Mouse (Mus musculus) liver, embryonic 16.5 days (tissue): ENCODE results near the gene Vps51. TPM values are rescaled to one million over a fixed set of nuclear protein-coding genes. Genes with fewer than 3 reads are reported as not detected.

Experiments
- ATAC-seq: fragments of 200-750 bp; cut with Nextera tagmentation; 2 replicates; pipeline ENCODE4 v1.8.0; 2017; ENCODE audit warnings: low read depth, mild to moderate bottlenecking, moderate number of reproducible peaks, moderate library complexity
- H3K27ac ChIP-seq: fragments of 300-500 bp; sonication (generic); 2 replicates; pipeline ENCODE4 v1.5.1; 2014; ENCODE audit warnings: mild to moderate bottlenecking, low read length
- H3K27me3 ChIP-seq: fragments of 300-500 bp; sonication (generic); 2 replicates; pipeline ENCODE4 v1.6.1; 2014; ENCODE audit warnings: low read depth, low read length, mixed read lengths; ENCODE audit not compliant: control insufficient read depth, insufficient read depth
- H3K36me3 ChIP-seq: fragments of 300-500 bp; sonication (generic); 2 replicates; pipeline ENCODE4 v1.6.1; 2014; ENCODE audit warnings: mild to moderate bottlenecking; ENCODE audit not compliant: control insufficient read depth, insufficient read depth
- H3K4me1 ChIP-seq: fragments of 300-500 bp; sonication (generic); 2 replicates; pipeline ENCODE4 v1.6.1; 2014; ENCODE audit warnings: low read depth, low read length, mixed read lengths; ENCODE audit not compliant: control insufficient read depth
- H3K4me2 ChIP-seq: fragments of 300-500 bp; sonication (generic); 2 replicates; pipeline ENCODE4 v1.6.1; 2014; ENCODE audit warnings: low read depth, low read length, mixed read lengths
- H3K4me3 ChIP-seq: fragments of 300-500 bp; sonication (generic); 2 replicates; pipeline ENCODE4 v1.5.1; 2014; ENCODE audit warnings: low read depth, mild to moderate bottlenecking, low read length
- H3K9ac ChIP-seq: fragments of 300-500 bp; sonication (generic); 2 replicates; pipeline ENCODE4 v1.6.1; 2014; ENCODE audit warnings: low read depth, low read length
- H3K9me3 ChIP-seq: fragments of 300-500 bp; sonication (generic); replicated peaks from 2 replicates; pipeline ENCODE4 v1.6.1; 2016; ENCODE audit warnings: low read length; ENCODE audit not compliant: control insufficient read depth
- WGBS: fragments of 180-500 bp; shearing (Covaris S2); extraction: QIAGEN DNeasy Blood & Tissue Kit; methylation state at CpG from one replicate; pipeline ENCODE4 v1.1.7; 2014; ENCODE audit not compliant: insufficient replicate concordance; 5-methylcytosine and 5-hydroxymethylcytosine counted together
- polyA plus RNA-seq: library from polyadenylated mRNA; unstranded; fragments of >200 nt; fragmentation: Nextera tagmentation; extraction: Ambion mirVana; gene quantifications from 2 replicates; pipeline ENCODE4 v1.2.1, GENCODE M21; 2015

Vps51 gene
- polyA plus RNA-seq, 1 experiment from 2014 or later: 28.9 TPM

- Histone ChIP-seq H3K27me3 (no peaks in the 10 kb centered on the region), H3K4me1 (peaks cover 20% of the 10 kb centered on the region), H3K27ac (no peak overlapping the region), H3K9me3 (no peaks in the 10 kb centered on the region), H3K36me3 (peaks cover 26% of the 10 kb centered on the region), H3K4me3 (no peak overlapping the region), H3K9ac (no peak overlapping the region), H3K4me2 (peak overlapping the region; percentile 86)
- 88% methylated on average over 15 of the region's 15 CpGs for WGBS
- no peak for ATAC-seq
These were observed 39.3 kb upstream of the Vps51 start for GRCm38 (mm10) chr19:6116113-6116850.

GRCm38 (mm10) chr19:6113116-6113515, 36.1 kb upstream of the Vps51 start:
- Histone ChIP-seq H3K4me1 (peaks cover 13% of the 10 kb centered on the region), H3K27me3 (no peaks in the 10 kb centered on the region), H3K9ac (no peak overlapping the region), H3K27ac (no peak overlapping the region), H3K36me3 (peaks cover 18% of the 10 kb centered on the region), H3K4me3 (no peak overlapping the region), H3K9me3 (no peaks in the 10 kb centered on the region), H3K4me2 (no peak overlapping the region)
- WGBS: 69% methylated on average over 6 of the region's 6 CpGs
- ATAC-seq: no peak

- peaks cover 33% of the 10 kb centered on the region for H3K4me1 ChIP-seq
- WGBS: 81% methylated on average over 7 of the region's 7 CpGs
- H3K27me3 ChIP-seq: no peaks in the 10 kb centered on the region
- H3K27ac ChIP-seq: no peak within 1 kb of the TSS
- H3K9me3 ChIP-seq: no peaks in the 10 kb centered on the region
- no peak within 1 kb of the TSS for H3K4me3 ChIP-seq
- no peaks in the 10 kb centered on the region for H3K36me3 ChIP-seq
- H3K4me2 ChIP-seq: no peak within 1 kb of the TSS
- no peak for ATAC-seq
- H3K9ac ChIP-seq: no peak within 1 kb of the TSS
These were observed 28.6 kb upstream of the Vps51 start, which contains the start of gene Naaladl1 for GRCm38 (mm10) chr19:6105586-6105985. Gene Naaladl1 (plus strand): TSS chr19:6105782.

DNA sequence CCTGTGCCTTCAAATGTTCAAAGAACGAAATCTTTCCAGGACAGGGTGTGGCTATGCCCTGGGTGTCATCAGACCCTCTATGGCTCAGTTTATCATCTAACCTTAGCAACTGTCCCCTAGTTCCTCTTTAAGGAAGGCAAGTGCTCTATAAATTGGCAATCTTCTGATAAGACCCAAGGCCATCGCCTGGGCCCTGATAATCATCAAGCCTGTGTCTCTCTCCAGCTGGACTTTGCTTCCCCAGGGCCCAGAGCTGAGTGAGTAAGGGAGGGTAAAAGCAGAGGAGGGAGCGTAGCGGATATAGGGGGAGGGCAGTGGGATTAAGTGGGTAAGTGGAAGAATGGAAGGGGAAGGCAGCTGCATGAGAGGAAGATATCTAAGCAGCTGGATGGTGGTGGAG, 27.4 kb upstream of the Vps51 start:
- WGBS: 48% methylated on average over 4 of the region's 4 CpGs
- Histone ChIP-seq H3K27me3 (no peaks in the 10 kb centered on the region), H3K4me1 (peaks cover 33% of the 10 kb centered on the region), H3K4me3 (no peak overlapping the region), H3K27ac (no peak overlapping the region), H3K4me2 (no peak overlapping the region), H3K36me3 (no peaks in the 10 kb centered on the region), H3K9me3 (no peaks in the 10 kb centered on the region), H3K9ac (no peak overlapping the region)
- ATAC-seq: no peak

DNA sequence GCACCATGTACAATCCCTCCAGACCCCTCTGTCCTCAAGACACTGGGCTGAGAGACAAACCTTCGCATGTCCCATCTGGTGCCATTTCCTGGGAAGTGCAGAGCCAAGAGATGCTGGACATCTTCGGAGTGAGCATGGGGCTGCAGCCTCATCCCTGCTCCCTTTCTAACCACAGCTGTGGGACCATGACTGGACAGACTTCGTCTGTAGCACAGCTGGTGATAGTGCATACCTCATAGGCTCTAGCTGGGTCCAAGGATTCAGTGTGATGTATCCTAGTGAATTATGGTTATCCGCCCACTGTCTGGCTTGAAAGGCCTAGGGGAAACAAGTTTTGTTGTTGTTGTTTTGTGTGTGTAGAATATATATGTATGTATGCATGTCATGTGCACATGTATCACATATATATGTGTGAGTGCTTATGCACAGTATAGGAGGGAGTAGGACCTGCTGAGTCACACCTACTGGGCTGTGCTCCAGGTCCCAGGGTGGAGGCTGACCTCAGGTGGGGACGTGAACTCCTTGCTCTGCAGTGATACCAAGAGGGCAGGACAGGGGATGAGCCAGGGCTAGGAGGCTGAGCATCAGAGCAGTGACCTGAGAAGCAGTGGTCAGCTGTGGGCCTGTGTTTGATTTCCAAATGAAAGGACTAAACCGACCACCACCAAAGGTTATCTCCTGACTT, 25.3 kb upstream of the Vps51 start:
- peak; percentile 97 for ATAC-seq
- Histone ChIP-seq H3K27ac (peak overlapping the region; percentile 64), H3K4me1 (peaks cover 33% of the 10 kb centered on the region), H3K4me3 (no peak overlapping the region), H3K9me3 (no peaks in the 10 kb centered on the region), H3K4me2 (no peak overlapping the region), H3K27me3 (no peaks in the 10 kb centered on the region), H3K9ac (no peak overlapping the region), H3K36me3 (no peaks in the 10 kb centered on the region; the same call in 1 of the 2 replicates)
- WGBS: 59% methylated on average over 6 of the region's 6 CpGs

- ATAC-seq: no peak
- H3K9ac ChIP-seq: no peak overlapping the region
- peaks cover 33% of the 10 kb centered on the region for H3K4me1 ChIP-seq
- no peaks in the 10 kb centered on the region for H3K9me3 ChIP-seq
- H3K36me3 ChIP-seq: no peaks in the 10 kb centered on the region; the same call in 1 of the 2 replicates
- no peak overlapping the region for H3K4me2 ChIP-seq
- no peak overlapping the region for H3K4me3 ChIP-seq
- H3K27ac ChIP-seq: no peak overlapping the region
- no peaks in the 10 kb centered on the region for H3K27me3 ChIP-seq
- 75% methylated on average over 6 of the region's 6 CpGs for WGBS
These were observed 24.2 kb upstream of the Vps51 start for GRCm38 (mm10) chr19:6101186-6101585.

GRCm38 (mm10) chr19:6097847-6098246, 20.8 kb upstream of the Vps51 start:
- Histone ChIP-seq H3K27me3 (no peaks in the 10 kb centered on the region), H3K4me3 (no peak overlapping the region), H3K9ac (no peak overlapping the region), H3K36me3 (peaks cover 14% of the 10 kb centered on the region), H3K4me1 (peaks cover 13% of the 10 kb centered on the region), H3K4me2 (no peak overlapping the region), H3K27ac (no peak overlapping the region), H3K9me3 (no peaks in the 10 kb centered on the region)
- ATAC-seq: no peak
- WGBS: 54% methylated on average over 3 of the region's 3 CpGs

DNA sequence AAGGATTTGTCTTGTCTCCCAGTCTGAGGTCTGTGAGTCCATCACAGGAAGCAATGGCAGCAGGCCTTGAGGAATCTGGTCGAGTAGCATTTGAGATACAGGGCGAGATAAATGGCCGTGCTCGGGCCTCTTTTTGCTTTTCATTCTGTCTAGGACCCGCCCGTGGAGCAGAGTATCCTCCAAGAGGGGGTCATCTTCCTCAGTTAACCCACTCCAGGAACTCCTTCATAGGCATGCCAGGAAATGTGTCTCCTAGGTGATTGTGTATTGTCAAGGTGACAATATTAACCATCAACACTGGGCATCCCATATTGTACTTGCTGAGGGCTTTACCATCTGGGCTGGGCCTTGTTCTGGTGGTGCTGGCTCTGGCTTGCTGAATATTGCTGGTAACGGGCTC, 17.1 kb upstream of the Vps51 start, which contains the start of gene AC131692.1:
Gene AC131692.1 (plus strand): TSS at position 301 of the 400 bp plus-strand sequence.
- Histone ChIP-seq H3K4me1 (no peaks in the 10 kb centered on the region), H3K4me3 (no peak within 1 kb of the TSS), H3K4me2 (no peak within 1 kb of the TSS), H3K9ac (no peak within 1 kb of the TSS), H3K27ac (no peak within 1 kb of the TSS), H3K9me3 (no peaks in the 10 kb centered on the region), H3K36me3 (peaks cover 50% of the 10 kb centered on the region), H3K27me3 (no peaks in the 10 kb centered on the region)
- no peak for ATAC-seq
- WGBS: 80% methylated on average over 7 of the region's 7 CpGs

- Histone ChIP-seq H3K4me1 (peaks cover 18% of the 10 kb centered on the region), H3K36me3 (peaks cover 66% of the 10 kb centered on the region), H3K27me3 (no peaks in the 10 kb centered on the region), H3K27ac (no peak overlapping the region), H3K4me3 (no peak overlapping the region), H3K4me2 (no peak overlapping the region), H3K9me3 (no peaks in the 10 kb centered on the region), H3K9ac (no peak overlapping the region)
- no peak for ATAC-seq
- WGBS: 93% methylated on average over 13 of the region's 13 CpGs
These were observed 11.8 kb upstream of the Vps51 start for GRCm38 (mm10) chr19:6088841-6089240.
